Mouse (Mus musculus): ENCODE data around the gene Wbp1. TPM values are rescaled to one million over a fixed set of nuclear protein-coding genes. Genes with fewer than 3 reads are reported as not detected.

The Wbp1 gene
- polyA plus RNA-seq, 1 experiment = 79.6 TPM

DNA sequence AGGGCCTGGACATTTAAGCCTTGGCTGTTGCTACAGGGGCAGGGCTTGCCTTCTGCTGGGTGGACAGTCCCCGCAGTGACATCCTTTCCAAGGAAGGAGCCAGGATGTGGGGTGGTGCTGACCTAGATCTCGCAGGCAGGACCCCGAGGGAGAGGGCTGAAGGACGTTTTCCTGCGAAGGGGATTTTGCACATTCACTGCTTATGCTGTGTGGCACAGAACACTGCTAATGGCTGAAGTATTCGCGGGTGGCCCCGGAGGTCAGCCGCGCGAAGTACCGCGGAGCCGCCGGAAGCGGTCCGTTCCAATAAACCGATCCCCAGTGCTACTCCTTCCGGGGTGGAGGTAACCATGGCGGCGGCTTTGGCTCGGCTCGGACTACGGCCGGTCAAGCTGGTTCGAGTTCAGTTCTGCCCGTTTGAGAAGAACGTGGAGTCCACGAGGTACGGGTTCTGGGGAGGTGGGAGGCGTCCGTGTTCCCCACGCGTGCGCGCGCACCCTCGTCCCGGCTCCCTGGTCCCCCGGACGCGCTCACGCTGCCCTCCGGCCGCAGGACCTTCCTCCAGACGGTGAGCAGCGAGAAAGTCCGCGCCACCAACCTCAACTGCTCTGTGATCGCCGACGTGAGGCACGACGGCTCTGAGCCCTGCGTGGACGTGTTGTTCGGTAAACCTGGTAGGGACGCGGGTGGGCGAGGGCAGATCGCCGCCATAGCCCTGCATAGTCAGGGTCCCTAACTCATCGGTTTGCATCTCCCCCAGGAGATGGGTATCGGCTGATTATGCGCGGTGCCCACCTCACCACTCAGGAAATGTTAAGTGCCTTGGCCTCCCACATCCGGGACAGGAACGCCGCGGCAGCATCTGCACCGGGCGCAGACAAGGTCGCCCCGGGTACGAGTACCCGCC, 12.3 kb downstream of the Wbp1 start, which contains the start of gene Mrpl53:
Gene Mrpl53 (plus strand): TSS at position 279 of the 907 bp plus-strand sequence.
- Histone ChIP-seq H3K79me2 (ENCODE audit: control insufficient read depth, insufficient read depth) (peaks cover 16% of the 10 kb centered on the region), H3ac (ENCODE audit: control insufficient read depth, insufficient read length) (peak within 1 kb of the TSS; percentile 85), H3K36me3 (ENCODE audit: control insufficient read depth, insufficient read depth) (peaks cover 3% of the 10 kb centered on the region), H3K4me2 (ENCODE audit: low read depth) (peak within 1 kb of the TSS; percentile 97), H3K4me3 (peak within 1 kb of the TSS; percentile 93), H3K27me3 (ENCODE audit: control insufficient read depth, insufficient read depth, insufficient read length) (no peaks in the 10 kb centered on the region)
- TF ChIP-seq CEBPB (IDR thresholded peaks at IDR 0.05; ENCODE audit: insufficient read depth, poor library complexity, severe bottlenecking) = no peak
- peak; percentile 49 for TF ChIP-seq E2F4 (IDR thresholded peaks at IDR 0.05; ENCODE audit: insufficient read depth)
- TF ChIP-seq MYOG (IDR thresholded peaks at IDR 0.05; ENCODE audit: control insufficient read depth in 1 of 3, insufficient read depth in 1 of 3, insufficient read length in 2 of 3, low read depth in 2 of 3) = peak in 1 of 3 experiments; percentile 12
- peak; percentile 59 for TF ChIP-seq POLR2A (IDR thresholded peaks at IDR 0.05; ENCODE audit: insufficient read length, low read depth)
- no peak for TF ChIP-seq USF1 (IDR thresholded peaks at IDR 0.05; ENCODE audit: low read depth)
- peak; percentile 81 for TF ChIP-seq POLR2AphosphoS2 (IDR thresholded peaks at IDR 0.05; ENCODE audit: insufficient read length, low read depth)
- TF ChIP-seq MYOD1 (IDR thresholded peaks at IDR 0.05; ENCODE audit: control insufficient read depth in 1 of 3, insufficient read length in 2 of 3, low read depth in 2 of 3) = peak in 2 of 3 experiments; percentile 0 to 23
- no peak for TF ChIP-seq TCF12 (IDR thresholded peaks at IDR 0.05; ENCODE audit: insufficient read depth, poor library complexity, severe bottlenecking)
- TF ChIP-seq TCF3 (IDR thresholded peaks at IDR 0.05; ENCODE audit: insufficient read length, low read depth) = no peak
- peak; percentile 49 for TF ChIP-seq SRF (IDR thresholded peaks at IDR 0.05; ENCODE audit: control insufficient read depth, insufficient read length, low read depth)

DNA sequence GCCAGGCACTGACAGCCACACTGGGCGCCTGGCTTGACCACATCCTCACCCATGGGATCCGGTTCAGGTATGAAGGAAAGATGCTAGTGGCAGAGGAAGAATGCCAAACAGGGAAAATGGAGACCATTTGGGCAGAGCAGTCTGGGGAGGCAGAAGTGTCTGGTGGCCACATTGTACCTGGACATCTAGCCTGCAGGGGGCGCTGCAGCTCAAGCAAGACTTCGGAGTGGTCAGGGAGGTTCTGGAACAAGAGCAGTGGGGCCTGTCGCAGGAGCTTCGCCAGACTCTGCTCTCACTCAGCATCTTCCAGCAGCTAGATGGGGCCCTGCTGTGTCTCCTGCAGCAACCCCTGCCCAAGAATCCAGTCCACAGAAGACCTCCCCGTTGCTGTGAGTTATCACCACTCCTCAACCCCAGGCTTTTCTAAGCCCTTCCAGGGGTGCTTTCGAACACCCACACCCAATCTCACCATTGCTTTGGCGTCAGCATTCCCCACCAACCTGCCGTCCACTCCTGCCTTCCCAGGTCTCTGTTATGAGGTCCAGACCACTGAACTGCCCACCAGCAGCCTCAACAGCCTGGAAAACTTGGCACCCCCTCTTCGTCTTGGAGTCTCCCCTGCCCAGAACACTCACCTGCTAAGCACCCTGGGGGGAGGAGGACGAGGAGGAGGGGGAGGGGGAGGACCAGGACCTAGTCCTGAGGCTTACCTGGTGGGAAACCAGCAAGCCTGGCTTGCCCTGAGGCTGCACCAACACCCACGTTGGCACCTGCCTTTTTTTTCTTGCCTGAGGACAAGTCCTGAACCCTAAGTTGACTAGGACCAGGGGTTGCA, 13.6 kb downstream of the Wbp1 start:
- H3K36me3 ChIP-seq (ENCODE audit: control insufficient read depth, insufficient read depth) = peaks cover 3% of the 10 kb centered on the region
- H3K27me3 ChIP-seq (ENCODE audit: control insufficient read depth, insufficient read depth, insufficient read length) = no peaks in the 10 kb centered on the region
- H3ac ChIP-seq (ENCODE audit: control insufficient read depth, insufficient read length) = peak overlapping the region; percentile 85
- H3K79me2 ChIP-seq (ENCODE audit: control insufficient read depth, insufficient read depth) = peaks cover 16% of the 10 kb centered on the region
- peak overlapping the region; percentile 93 for H3K4me3 ChIP-seq
- TF ChIP-seq E2F4 (IDR thresholded peaks at IDR 0.05; ENCODE audit: insufficient read depth) (no peak), TCF3 (IDR thresholded peaks at IDR 0.05; ENCODE audit: insufficient read length, low read depth) (no peak), POLR2A (IDR thresholded peaks at IDR 0.05; ENCODE audit: insufficient read length, low read depth) (peak; percentile 5), SRF (IDR thresholded peaks at IDR 0.05; ENCODE audit: control insufficient read depth, insufficient read length, low read depth) (no peak), MYOD1 (IDR thresholded peaks at IDR 0.05; ENCODE audit: control insufficient read depth in 1 of 3, insufficient read length in 2 of 3, low read depth in 2 of 3) (no peak), MYOG (IDR thresholded peaks at IDR 0.05; ENCODE audit: control insufficient read depth in 1 of 3, insufficient read depth in 1 of 3, insufficient read length in 2 of 3, low read depth in 2 of 3) (no peak), CEBPB (IDR thresholded peaks at IDR 0.05; ENCODE audit: insufficient read depth, poor library complexity, severe bottlenecking) (no peak)
- H3K4me2 ChIP-seq (ENCODE audit: low read depth) = peak overlapping the region; percentile 97

DNA sequence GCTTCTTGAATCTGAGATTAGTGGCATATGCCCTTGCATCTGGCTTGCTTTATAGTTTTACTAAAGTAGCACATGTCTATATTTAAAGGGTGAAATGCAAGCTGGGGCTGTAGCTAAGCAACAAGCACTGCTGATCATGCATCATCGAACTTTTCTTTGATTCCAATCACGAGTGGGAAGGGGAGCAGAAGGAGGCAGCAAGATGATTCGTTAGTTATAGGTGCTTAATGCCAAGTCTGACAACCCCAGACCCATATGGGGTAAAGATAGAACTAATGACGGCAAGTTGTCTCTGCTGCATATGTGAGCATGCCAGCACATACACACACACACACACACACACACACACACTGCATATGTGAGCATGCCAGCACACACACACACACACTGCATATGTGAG, 17.2 kb downstream of the Wbp1 start:
- TF ChIP-seq REST (IDR thresholded peaks at IDR 0.05; ENCODE audit: insufficient read depth, insufficient read length) (no peak), CEBPB (IDR thresholded peaks at IDR 0.05; ENCODE audit: insufficient read depth, poor library complexity, severe bottlenecking) (no peak), TCF3 (IDR thresholded peaks at IDR 0.05; ENCODE audit: insufficient read length, low read depth) (no peak), TCF12 (IDR thresholded peaks at IDR 0.05; ENCODE audit: insufficient read depth, poor library complexity, severe bottlenecking) (no peak), USF1 (IDR thresholded peaks at IDR 0.05; ENCODE audit: low read depth) (no peak), POLR2A (IDR thresholded peaks at IDR 0.05; ENCODE audit: insufficient read length, low read depth) (no peak), E2F4 (IDR thresholded peaks at IDR 0.05; ENCODE audit: insufficient read depth) (no peak), SRF (IDR thresholded peaks at IDR 0.05; ENCODE audit: control insufficient read depth, insufficient read length, low read depth) (no peak), MYOD1 (IDR thresholded peaks at IDR 0.05; ENCODE audit: control insufficient read depth in 1 of 3, insufficient read length in 2 of 3, low read depth in 2 of 3) (no peak), MYOG (IDR thresholded peaks at IDR 0.05; ENCODE audit: control insufficient read depth in 1 of 3, insufficient read depth in 1 of 3, insufficient read length in 2 of 3, low read depth in 2 of 3) (no peak), MAX (IDR thresholded peaks at IDR 0.05; ENCODE audit: low read depth) (no peak), POLR2AphosphoS2 (IDR thresholded peaks at IDR 0.05; ENCODE audit: insufficient read length, low read depth) (no peak)
- Histone ChIP-seq H3ac (ENCODE audit: control insufficient read depth, insufficient read length) (no peak overlapping the region), H3K27me3 (ENCODE audit: control insufficient read depth, insufficient read depth, insufficient read length) (no peaks in the 10 kb centered on the region), H3K36me3 (ENCODE audit: control insufficient read depth, insufficient read depth) (no peaks in the 10 kb centered on the region), H3K4me2 (ENCODE audit: low read depth) (no peak overlapping the region), H3K79me2 (ENCODE audit: control insufficient read depth, insufficient read depth) (peaks cover 1% of the 10 kb centered on the region), H3K4me3 (no peak overlapping the region)

DNA sequence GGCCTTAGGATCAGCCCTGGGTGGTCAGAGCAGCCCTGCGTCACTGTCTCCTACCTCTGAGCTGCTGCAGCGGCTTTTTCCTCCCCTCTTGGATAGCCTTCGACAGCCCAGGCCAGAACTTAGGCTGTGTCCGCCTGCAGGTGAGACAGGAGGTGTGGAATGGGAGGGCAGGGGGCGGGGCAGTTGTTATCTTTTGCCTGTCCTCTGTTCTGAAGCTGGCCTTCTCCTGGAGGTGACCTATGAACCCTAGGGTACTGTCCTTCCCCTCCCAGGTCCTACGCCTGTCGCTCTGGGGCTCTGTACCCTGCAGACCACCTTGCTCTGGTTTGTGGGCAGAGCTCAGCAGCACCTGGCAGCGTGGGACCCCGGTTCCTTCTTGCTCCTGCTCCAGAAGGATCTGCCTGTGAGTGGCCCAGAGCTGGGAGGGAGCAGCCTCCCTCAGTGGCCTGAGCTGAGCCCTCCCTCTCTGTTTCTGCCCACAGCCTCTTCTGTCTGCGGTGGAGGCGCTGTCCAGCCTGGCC, 18.2 kb downstream of the Wbp1 start:
- Histone ChIP-seq H3K36me3 (ENCODE audit: control insufficient read depth, insufficient read depth) (no peaks in the 10 kb centered on the region), H3K27me3 (ENCODE audit: control insufficient read depth, insufficient read depth, insufficient read length) (no peaks in the 10 kb centered on the region), H3K4me3 (peak overlapping the region; percentile 49), H3ac (ENCODE audit: control insufficient read depth, insufficient read length) (no peak overlapping the region), H3K4me2 (ENCODE audit: low read depth) (no peak overlapping the region), H3K79me2 (ENCODE audit: control insufficient read depth, insufficient read depth) (no peaks in the 10 kb centered on the region)
- TF ChIP-seq CEBPB (IDR thresholded peaks at IDR 0.05; ENCODE audit: insufficient read depth, poor library complexity, severe bottlenecking) (no peak), TCF12 (IDR thresholded peaks at IDR 0.05; ENCODE audit: insufficient read depth, poor library complexity, severe bottlenecking) (no peak)
